Mouse (Mus musculus): Measurements from ENCODE around the gene Plxna2. TPM values are rescaled to one million over a fixed set of nuclear protein-coding genes. Genes with fewer than 3 reads are reported as not detected.

Gene Plxna2
- polyA plus RNA-seq, 1 experiment from 2014 or later: 8.1 TPM

DNA sequence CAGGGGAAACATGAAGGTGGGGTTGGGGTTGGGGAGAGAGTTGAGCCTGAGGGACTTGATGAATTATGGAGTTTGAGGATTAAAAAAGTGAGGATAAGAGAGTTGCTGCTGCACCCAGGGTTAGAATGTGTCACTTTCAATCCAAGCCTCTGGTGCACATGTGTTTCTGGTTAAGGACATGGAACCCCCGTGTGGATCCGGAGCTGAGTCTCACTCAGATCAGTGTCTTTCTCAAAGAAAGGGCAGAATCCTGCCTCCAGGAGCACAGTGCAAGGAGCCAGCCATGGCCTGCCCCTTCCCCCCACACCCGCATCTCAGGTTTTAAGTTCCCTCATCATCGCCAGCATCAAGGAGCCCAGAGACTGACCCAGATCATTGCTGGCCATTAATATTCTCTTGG is 102.4 kb downstream of the Plxna2 start:
- H3K9ac ChIP-seq: no peak overlapping the region
- H3K27ac ChIP-seq: no peak overlapping the region
- H3K9me3 ChIP-seq: no peaks in the 10 kb centered on the region
- H3K4me3 ChIP-seq: no peak overlapping the region
- H3K27me3 ChIP-seq: no peaks in the 10 kb centered on the region
- 0 out of 2 replicates have a peak, but pooled peaks cover 4% of the 10 kb centered on the region for H3K4me1 ChIP-seq
- no peak for ATAC-seq (ENCODE audit: insufficient number of reproducible peaks, low FRiP score, low TSS enrichment, low read depth)
- WGBS: 33% methylated on average over 4 of the region's 4 CpGs
- H3K36me3 ChIP-seq: no peaks in the 10 kb centered on the region
- no peak overlapping the region for H3K4me2 ChIP-seq

DNA sequence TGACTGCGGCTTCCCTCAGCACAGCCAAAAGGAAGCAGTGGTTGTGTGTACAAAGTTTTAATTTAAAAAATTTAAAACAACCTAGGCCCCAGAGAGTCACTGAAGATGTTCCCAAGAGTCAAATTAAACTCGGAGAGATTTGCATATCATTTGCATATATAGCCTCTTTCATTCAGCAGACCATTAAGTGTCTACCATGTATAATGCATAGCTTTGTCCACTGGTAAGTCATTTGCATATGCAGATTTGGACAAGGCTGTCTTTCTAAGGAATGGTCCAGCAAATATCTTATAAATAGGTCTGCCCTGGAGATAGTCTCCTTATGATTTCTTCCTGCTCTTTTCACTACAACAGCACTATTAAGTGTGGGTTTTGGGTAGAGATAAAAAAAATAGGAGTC is 103.2 kb downstream of the Plxna2 start:
- Histone ChIP-seq H3K9me3 (no peaks in the 10 kb centered on the region), H3K9ac (no peak overlapping the region), H3K27me3 (no peaks in the 10 kb centered on the region), H3K4me3 (no peak overlapping the region), H3K4me2 (no peak overlapping the region), H3K36me3 (no peaks in the 10 kb centered on the region), H3K4me1 (0 out of 2 replicates have a peak, but pooled peaks cover 4% of the 10 kb centered on the region), H3K27ac (no peak overlapping the region)
- WGBS: 82% methylated on average over 2 of the region's 2 CpGs
- ATAC-seq (ENCODE audit: insufficient number of reproducible peaks, low FRiP score, low TSS enrichment, low read depth): no peak

DNA sequence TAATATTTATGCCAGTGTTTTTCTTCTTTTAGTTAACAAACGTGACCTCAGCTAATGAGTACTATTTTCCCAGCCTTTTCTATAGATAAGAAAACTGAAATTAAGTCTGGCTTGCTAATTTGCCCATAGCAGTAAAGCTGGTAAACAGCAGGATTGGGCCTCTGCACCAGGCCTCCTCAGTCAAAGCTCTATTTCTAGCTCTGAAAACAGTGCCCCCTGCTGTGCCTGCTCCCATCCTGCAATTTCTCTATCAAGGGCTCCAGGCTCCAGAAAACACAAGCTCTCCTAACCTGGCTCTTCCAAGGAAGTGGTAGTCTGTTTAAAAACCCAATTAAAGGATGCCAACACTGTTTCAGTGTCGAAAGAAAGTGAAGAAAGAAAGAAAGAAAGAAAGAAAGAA is 104.3 kb downstream of the Plxna2 start:
- H3K4me1 ChIP-seq: 0 out of 2 replicates have a peak, but pooled peaks cover 4% of the 10 kb centered on the region
- H3K9me3 ChIP-seq: no peaks in the 10 kb centered on the region
- H3K9ac ChIP-seq: no peak overlapping the region
- no peak overlapping the region for H3K4me3 ChIP-seq
- 43% methylated on average over 2 of the region's 2 CpGs for WGBS
- no peak for ATAC-seq (ENCODE audit: insufficient number of reproducible peaks, low FRiP score, low TSS enrichment, low read depth)
- H3K4me2 ChIP-seq: no peak overlapping the region
- H3K27ac ChIP-seq: no peak overlapping the region
- H3K27me3 ChIP-seq: no peaks in the 10 kb centered on the region
- H3K36me3 ChIP-seq: no peaks in the 10 kb centered on the region

DNA sequence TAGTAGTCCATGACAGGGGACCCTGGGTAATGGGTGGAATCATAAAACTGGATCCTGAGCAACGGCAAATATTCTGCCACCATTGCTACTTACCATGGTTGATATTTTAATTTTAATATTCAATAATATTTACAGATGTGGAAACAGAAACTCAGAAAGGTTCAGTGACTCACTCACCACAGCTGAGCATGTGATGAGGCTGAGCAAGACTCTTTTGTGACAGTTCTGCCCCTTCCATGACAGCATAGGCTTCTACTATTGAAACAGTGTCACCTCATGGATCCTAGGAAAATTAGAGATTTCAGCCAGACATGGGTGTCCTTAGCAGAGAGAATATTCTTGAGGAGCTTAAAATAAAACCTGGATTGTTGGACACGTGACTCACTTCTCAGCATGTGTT is 116.8 kb downstream of the Plxna2 start:
- H3K27me3 ChIP-seq: no peaks in the 10 kb centered on the region
- WGBS: 77% methylated on average over 2 of the region's 2 CpGs
- no peak overlapping the region for H3K27ac ChIP-seq
- no peak overlapping the region for H3K4me2 ChIP-seq
- no peak overlapping the region for H3K4me3 ChIP-seq
- H3K36me3 ChIP-seq: no peaks in the 10 kb centered on the region
- H3K9ac ChIP-seq: no peak overlapping the region
- no peak for ATAC-seq (ENCODE audit: insufficient number of reproducible peaks, low FRiP score, low TSS enrichment, low read depth)
- H3K9me3 ChIP-seq: no peaks in the 10 kb centered on the region
- H3K4me1 ChIP-seq: peaks cover 8% of the 10 kb centered on the region

DNA sequence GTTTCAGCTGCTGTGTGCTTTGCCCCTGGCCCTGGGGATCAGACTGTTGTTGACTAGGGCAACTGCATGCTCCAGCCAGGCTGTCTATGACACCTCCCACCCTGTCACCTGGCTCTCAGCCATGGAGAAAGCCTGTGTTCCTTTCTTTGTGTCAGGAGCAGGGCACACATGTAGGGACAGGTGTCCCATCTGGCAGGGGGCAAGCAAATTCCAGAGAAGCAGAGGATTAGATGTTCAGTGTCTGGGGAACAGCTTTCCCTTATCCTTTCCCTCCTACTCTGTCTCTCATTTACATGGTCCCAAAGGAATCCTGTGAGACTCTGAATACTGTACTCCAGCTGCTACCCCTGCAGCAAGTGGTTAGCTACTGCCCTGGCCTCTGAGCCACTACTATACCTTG is 121.9 kb downstream of the Plxna2 start:
- H3K4me2 ChIP-seq: no peak overlapping the region
- peak; percentile 82 for ATAC-seq (ENCODE audit: insufficient number of reproducible peaks, low FRiP score, low TSS enrichment, low read depth)
- H3K9me3 ChIP-seq: no peaks in the 10 kb centered on the region
- no peak overlapping the region for H3K27ac ChIP-seq
- H3K36me3 ChIP-seq: no peaks in the 10 kb centered on the region
- no peaks in the 10 kb centered on the region for H3K27me3 ChIP-seq
- peaks cover 10% of the 10 kb centered on the region for H3K4me1 ChIP-seq
- no peak overlapping the region for H3K9ac ChIP-seq
- no peak overlapping the region for H3K4me3 ChIP-seq

DNA sequence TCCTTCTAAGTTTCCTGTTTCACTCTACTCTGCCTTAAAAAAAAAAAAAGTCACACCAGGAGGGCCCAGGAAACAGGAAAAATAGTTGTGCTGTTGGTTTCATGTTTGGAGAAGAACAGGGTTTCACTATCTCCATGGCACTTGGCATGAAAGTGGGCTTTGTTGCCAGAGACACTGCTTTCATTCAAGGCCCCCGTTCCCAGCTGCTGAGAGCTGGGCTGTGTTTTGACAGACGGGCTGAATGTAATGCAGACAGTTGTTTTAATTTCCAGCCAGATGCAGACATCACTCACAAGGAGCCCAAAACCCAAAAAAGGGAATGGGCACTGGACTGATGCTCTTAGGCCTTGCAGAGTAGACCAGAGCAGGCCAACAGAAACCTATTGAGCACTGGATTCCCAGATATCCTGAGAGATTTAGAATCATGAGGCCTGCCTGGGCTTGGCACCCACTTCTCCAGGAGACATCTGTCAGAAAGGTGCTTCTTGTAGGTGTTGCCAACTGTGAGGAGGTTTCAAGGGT is 124.9 kb downstream of the Plxna2 start:
- H3K4me2 ChIP-seq: no peak overlapping the region
- H3K4me3 ChIP-seq: no peak overlapping the region
- ATAC-seq (ENCODE audit: insufficient number of reproducible peaks, low FRiP score, low TSS enrichment, low read depth): no peak
- no peaks in the 10 kb centered on the region for H3K9me3 ChIP-seq
- peaks cover 39% of the 10 kb centered on the region for H3K4me1 ChIP-seq
- H3K27me3 ChIP-seq: no peaks in the 10 kb centered on the region
- H3K36me3 ChIP-seq: no peaks in the 10 kb centered on the region
- no peak overlapping the region; the same call in 1 of the 2 replicates for H3K27ac ChIP-seq
- no peak overlapping the region for H3K9ac ChIP-seq
- 29% methylated on average over 2 of the region's 2 CpGs for WGBS

DNA sequence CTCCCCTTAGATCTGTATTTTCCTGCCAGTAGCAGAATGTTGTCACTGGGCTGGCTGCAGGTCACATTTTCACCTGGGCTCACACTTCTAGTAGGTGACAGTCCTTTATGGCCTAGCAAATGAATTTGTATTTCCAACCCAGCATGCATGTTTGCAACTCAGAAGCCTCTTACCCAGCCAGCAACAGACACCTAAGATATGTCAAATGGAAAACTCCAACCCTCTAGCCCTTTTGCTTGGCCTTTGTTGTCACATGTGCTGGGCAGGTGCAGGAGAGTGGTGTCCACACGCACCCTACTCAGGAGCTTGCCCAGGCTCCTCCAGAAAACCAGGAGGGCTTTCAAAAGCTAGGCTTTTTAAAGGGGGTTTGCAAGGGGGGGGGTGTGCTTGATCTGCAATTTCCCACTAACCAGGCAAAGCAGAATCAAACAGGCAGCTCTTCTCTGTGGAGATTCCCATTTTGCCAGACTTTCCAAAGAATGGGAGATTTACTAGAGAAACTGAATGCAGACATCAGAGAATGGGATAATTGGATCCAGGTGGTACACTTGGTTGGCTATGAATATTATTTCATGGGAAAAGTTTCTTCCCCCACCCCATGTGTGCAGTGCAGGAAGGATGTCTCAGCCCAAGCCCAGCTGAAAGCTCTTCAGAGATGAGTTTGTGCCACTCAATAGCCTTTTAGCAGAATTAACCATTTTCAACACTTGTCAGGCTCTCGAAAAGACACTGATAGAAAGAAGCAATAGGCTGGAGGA is 127.3 kb downstream of the Plxna2 start:
- no peak overlapping the region for H3K9ac ChIP-seq
- H3K4me1 ChIP-seq: peaks cover 29% of the 10 kb centered on the region
- H3K27me3 ChIP-seq: no peaks in the 10 kb centered on the region
- no peak overlapping the region for H3K27ac ChIP-seq
- H3K9me3 ChIP-seq: no peaks in the 10 kb centered on the region
- H3K36me3 ChIP-seq: no peaks in the 10 kb centered on the region
- no peak overlapping the region for H3K4me3 ChIP-seq
- no peak for ATAC-seq (ENCODE audit: insufficient number of reproducible peaks, low FRiP score, low TSS enrichment, low read depth)
- no peak overlapping the region for H3K4me2 ChIP-seq
- 53% methylated on average over 2 of the region's 2 CpGs for WGBS

DNA sequence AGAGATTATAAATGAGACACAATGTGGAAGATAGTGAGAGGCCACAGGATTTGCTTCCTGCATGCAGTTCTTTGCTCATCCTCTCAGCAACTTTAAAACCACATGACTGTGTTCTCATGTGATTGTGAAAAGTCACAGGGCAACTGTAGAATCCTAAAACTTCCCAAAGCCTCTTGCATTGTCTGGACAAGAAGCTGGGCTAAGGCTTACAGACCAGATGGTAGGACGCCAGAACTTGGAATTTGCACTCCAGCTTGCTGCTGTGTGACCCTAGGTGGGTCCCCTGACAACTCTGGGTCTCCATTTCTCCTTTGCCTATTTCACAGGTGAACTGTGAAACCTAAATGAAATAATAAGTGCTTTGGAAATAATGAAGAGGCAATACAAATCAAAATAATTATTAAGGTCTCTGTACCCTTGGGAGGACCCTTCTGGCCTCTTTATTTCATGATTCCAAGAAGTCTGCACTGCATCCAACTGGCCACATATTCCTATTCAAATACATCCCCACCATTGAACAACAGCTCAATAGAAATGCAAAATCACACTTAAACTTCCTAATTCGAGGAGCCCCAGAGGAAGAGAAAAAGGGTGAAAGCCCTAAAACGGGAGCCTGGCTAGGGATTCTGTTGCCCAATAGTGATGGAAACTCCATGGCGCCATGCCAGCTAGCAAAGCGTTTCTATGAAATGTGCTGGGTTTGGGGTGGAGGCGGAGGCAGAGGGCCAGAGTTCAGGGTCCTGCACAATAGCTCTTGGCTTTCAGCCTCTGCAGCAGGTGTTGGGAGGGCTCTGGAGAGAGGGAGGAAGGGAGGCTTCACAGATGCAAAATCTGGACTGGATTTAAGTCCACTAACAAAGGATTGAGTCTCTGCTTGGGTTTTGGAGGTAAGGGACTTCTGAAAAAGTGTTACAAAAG is 128.6 kb downstream of the Plxna2 start:
- WGBS: 33% methylated on average over 6 of the region's 6 CpGs
- peak overlapping the region; percentile 47 for H3K27ac ChIP-seq
- H3K9ac ChIP-seq: no peak overlapping the region
- peaks cover 29% of the 10 kb centered on the region for H3K4me1 ChIP-seq
- H3K4me3 ChIP-seq: no peak overlapping the region
- peak; percentile 72; the same call in 1 of the 2 replicates for ATAC-seq (ENCODE audit: insufficient number of reproducible peaks, low FRiP score, low TSS enrichment, low read depth)
- no peaks in the 10 kb centered on the region for H3K36me3 ChIP-seq
- no peaks in the 10 kb centered on the region for H3K9me3 ChIP-seq
- no peaks in the 10 kb centered on the region for H3K27me3 ChIP-seq
- no peak overlapping the region for H3K4me2 ChIP-seq

DNA sequence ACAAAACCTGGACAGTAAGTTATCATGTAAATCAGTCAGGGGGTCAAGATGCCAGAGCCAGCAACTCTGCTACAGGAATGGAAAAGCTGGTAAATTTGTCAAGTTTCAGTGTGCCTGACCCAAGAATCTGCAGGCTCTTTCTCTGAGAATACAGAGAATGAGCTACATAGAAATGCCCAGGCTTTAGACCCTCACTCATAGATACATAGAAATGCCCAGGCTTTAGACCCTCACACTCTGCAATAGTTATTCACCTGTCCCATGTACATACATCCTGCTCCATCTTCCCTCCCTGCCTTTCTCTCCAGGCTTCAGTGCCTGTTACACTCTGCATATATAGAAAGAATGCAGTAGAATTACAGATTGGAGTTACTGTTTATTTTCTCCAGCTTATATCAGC is 129.2 kb downstream of the Plxna2 start:
- Histone ChIP-seq H3K9ac (no peak overlapping the region), H3K36me3 (no peaks in the 10 kb centered on the region), H3K27ac (no peak overlapping the region), H3K4me3 (no peak overlapping the region), H3K4me2 (no peak overlapping the region), H3K27me3 (no peaks in the 10 kb centered on the region), H3K4me1 (peaks cover 29% of the 10 kb centered on the region), H3K9me3 (no peaks in the 10 kb centered on the region)
- no peak for ATAC-seq (ENCODE audit: insufficient number of reproducible peaks, low FRiP score, low TSS enrichment, low read depth)

DNA sequence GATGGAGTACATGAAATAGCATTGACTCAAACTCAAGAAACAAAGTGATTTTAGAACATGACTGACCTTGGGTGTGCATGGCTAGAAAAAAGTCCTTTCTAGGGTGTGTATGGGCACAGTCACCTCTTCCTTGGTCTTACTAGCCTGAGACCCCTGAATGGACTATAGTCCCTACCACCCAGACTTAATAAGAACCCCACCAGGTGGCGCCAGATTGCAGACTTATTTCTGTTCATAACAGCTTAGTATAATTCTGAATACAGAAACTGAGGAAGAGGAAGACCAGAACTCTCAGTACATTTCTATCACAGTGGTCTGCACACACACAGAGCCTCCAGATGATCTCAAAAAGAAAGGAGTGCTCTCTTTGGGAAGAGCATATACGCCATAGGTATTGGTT is 135.2 kb downstream of the Plxna2 start:
- 46% methylated on average over 2 of the region's 2 CpGs for WGBS
- no peak overlapping the region for H3K27ac ChIP-seq
- H3K4me2 ChIP-seq: no peak overlapping the region
- ATAC-seq (ENCODE audit: insufficient number of reproducible peaks, low FRiP score, low TSS enrichment, low read depth): no peak
- H3K4me1 ChIP-seq: no peaks in the 10 kb centered on the region
- H3K4me3 ChIP-seq: no peak overlapping the region
- no peaks in the 10 kb centered on the region for H3K27me3 ChIP-seq
- H3K9ac ChIP-seq: no peak overlapping the region
- no peaks in the 10 kb centered on the region for H3K9me3 ChIP-seq
- 0 out of 2 replicates have a peak, but pooled peaks cover 2% of the 10 kb centered on the region for H3K36me3 ChIP-seq

DNA sequence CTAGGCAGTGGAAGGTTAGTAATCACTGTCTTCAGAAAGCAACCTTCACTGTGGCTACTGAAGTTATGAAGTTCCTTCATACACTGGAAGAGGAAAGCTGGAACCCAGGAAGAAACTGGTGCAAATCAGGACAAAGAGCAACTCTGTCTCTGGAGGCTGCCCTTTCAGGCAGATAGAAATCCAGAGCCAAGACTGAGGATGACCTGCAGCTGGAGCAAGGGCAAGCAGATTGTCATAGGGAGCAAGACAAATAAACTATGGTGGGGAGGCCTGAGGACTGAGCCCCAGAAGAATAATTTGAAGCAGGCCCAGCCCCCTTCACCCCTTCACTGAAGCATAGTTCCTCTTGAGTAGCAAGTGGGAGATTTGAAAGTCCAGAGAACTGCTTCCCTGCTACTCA is 138.0 kb downstream of the Plxna2 start:
- no peak overlapping the region for H3K9ac ChIP-seq
- no peaks in the 10 kb centered on the region for H3K27me3 ChIP-seq
- H3K4me2 ChIP-seq: no peak overlapping the region
- no peak for ATAC-seq (ENCODE audit: insufficient number of reproducible peaks, low FRiP score, low TSS enrichment, low read depth)
- H3K4me1 ChIP-seq: no peaks in the 10 kb centered on the region
- no peaks in the 10 kb centered on the region for H3K9me3 ChIP-seq
- H3K27ac ChIP-seq: no peak overlapping the region
- no peak overlapping the region for H3K4me3 ChIP-seq
- 0 out of 2 replicates have a peak, but pooled peaks cover 2% of the 10 kb centered on the region for H3K36me3 ChIP-seq

DNA sequence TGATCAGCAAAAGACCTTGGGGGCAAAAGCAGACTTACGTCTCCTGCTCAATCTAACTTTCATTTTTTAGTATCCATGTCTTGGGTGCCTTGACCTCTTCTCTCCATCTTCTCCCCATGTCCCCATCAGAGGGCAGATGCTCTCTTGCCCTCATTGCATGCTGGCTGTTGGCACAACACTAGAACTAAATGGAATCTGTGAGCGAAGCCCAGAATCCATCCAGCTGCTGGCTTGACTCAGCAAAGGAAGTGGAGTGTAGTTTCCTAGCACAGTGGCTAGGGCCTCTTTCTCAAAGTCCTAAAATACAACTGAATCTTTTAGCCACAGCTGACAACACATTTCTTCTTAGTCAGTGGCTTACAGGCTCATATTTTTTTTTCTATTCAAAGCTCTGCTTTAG is 138.4 kb downstream of the Plxna2 start:
- Histone ChIP-seq H3K4me3 (no peak overlapping the region), H3K27me3 (no peaks in the 10 kb centered on the region), H3K9me3 (no peaks in the 10 kb centered on the region), H3K9ac (no peak overlapping the region), H3K4me1 (no peaks in the 10 kb centered on the region), H3K27ac (no peak overlapping the region), H3K4me2 (no peak overlapping the region), H3K36me3 (0 out of 2 replicates have a peak, but pooled peaks cover 2% of the 10 kb centered on the region)
- no peak for ATAC-seq (ENCODE audit: insufficient number of reproducible peaks, low FRiP score, low TSS enrichment, low read depth)
- whole genome bisulfite sequencing: 78% methylated on average over 2 of the region's 2 CpGs
